Mouse (Mus musculus) hindbrain, embryonic 14.5 days (tissue): ENCODE data around the gene Ccpg1. TPM values are rescaled to one million over a fixed set of nuclear protein-coding genes. Genes with fewer than 3 reads are reported as not detected.

ENCODE experiments used
- ATAC-seq: fragments of 200-750 bp; cut with Nextera tagmentation; 2 replicates; pipeline ENCODE4 v1.8.0; 2017; ENCODE audit warnings: moderate number of reproducible peaks, mild to moderate bottlenecking, moderate TSS enrichment, moderate library complexity; ENCODE audit not compliant: low FRiP score
- DNase-seq: peaks from one replicate; pipeline ENCODE4 v3.0.0-alpha.2; 2015; ENCODE audit warnings: low spot score
- H3K27ac ChIP-seq: fragments of 300-500 bp; sonication (generic); 2 replicates; pipeline ENCODE4 v1.5.1; 2014; ENCODE audit warnings: mild to moderate bottlenecking, moderate library complexity
- H3K27me3 ChIP-seq: fragments of 300-500 bp; sonication (generic); 2 replicates; pipeline ENCODE4 v1.6.1; 2014; ENCODE audit warnings: mild to moderate bottlenecking, low read length, mixed read lengths; ENCODE audit not compliant: control insufficient read depth, insufficient read depth
- H3K36me3 ChIP-seq: fragments of 300-500 bp; sonication (generic); replicated peaks from 2 replicates; pipeline ENCODE4 v1.6.1; 2014; ENCODE audit not compliant: control insufficient read depth, insufficient read depth
- H3K4me1 ChIP-seq: fragments of 300-500 bp; sonication (generic); replicated peaks from 2 replicates; pipeline ENCODE4 v1.6.1; 2014; ENCODE audit warnings: antibody characterized with exemption, low read length, mixed read lengths; ENCODE audit not compliant: control insufficient read depth, insufficient read depth
- H3K4me2 ChIP-seq: fragments of 300-500 bp; sonication (generic); replicated peaks from 2 replicates; pipeline ENCODE4 v1.6.1; 2014; ENCODE audit warnings: mild to moderate bottlenecking, moderate library complexity
- H3K4me3 ChIP-seq: fragments of 300-500 bp; sonication (generic); replicated peaks from 2 replicates; pipeline ENCODE4 v1.5.1; 2014; ENCODE audit warnings: mild to moderate bottlenecking, low read length
- H3K9ac ChIP-seq: fragments of 300-500 bp; sonication (generic); 2 replicates; pipeline ENCODE4 v1.6.1; 2014
- H3K9me3 ChIP-seq: fragments of 300-500 bp; sonication (generic); 2 replicates; pipeline ENCODE4 v1.6.1; 2016; ENCODE audit warnings: low read length; ENCODE audit not compliant: control insufficient read depth
- WGBS: fragments of 180-500 bp; shearing (Covaris S2); extraction: QIAGEN DNeasy Blood & Tissue Kit; methylation state at CpG from one replicate; pipeline ENCODE4 v1.1.7; 2014; 5-methylcytosine and 5-hydroxymethylcytosine counted together
- polyA plus RNA-seq: library from polyadenylated mRNA; unstranded; fragments of >200 nt; fragmentation: Nextera tagmentation; extraction: Ambion mirVana; gene quantifications from 2 replicates; pipeline ENCODE4 v1.2.1, GENCODE M21; 2014

The Ccpg1 gene
- polyA plus RNA-seq, 1 experiment from 2014 or later, result 42.3 TPM

- 92% methylated on average over 1 of the region's 1 CpGs for WGBS
- Histone ChIP-seq H3K4me3 (no peak overlapping the region), H3K36me3 (peaks cover 54% of the 10 kb centered on the region), H3K27me3 (no peaks in the 10 kb centered on the region), H3K4me2 (no peak overlapping the region), H3K27ac (no peak overlapping the region), H3K9me3 (no peaks in the 10 kb centered on the region), H3K9ac (no peak overlapping the region), H3K4me1 (peaks cover 1% of the 10 kb centered on the region; the same call in 1 of the 2 replicates)
- DNase-seq (no peak), ATAC-seq (no peak)
Observed at GRCm38 (mm10) chr9:73033406-73033805, 48.2 kb downstream of the Ccpg1 start.

GRCm38 (mm10) chr9:73039222-73039945 lies 54.2 kb downstream of the Ccpg1 start:
- WGBS, result under 1% methylated on average over 49 of the region's 49 CpGs
- Histone ChIP-seq H3K9ac (peak overlapping the region; percentile 80), H3K27me3 (no peaks in the 10 kb centered on the region), H3K36me3 (peaks cover 15% of the 10 kb centered on the region; the same call in 1 of the 2 replicates), H3K4me1 (peaks cover 17% of the 10 kb centered on the region), H3K4me3 (peak overlapping the region; percentile 59), H3K4me2 (peak overlapping the region; percentile 93), H3K9me3 (no peaks in the 10 kb centered on the region), H3K27ac (peak overlapping the region; percentile 90)
- ATAC-seq, result peak; percentile 90
- DNase-seq, result peak; percentile 91

- DNase-seq, result no peak
- Histone ChIP-seq H3K9ac (peak within 1 kb of the TSS; percentile 80), H3K4me3 (peak within 1 kb of the TSS; percentile 59), H3K27me3 (no peaks in the 10 kb centered on the region), H3K9me3 (no peaks in the 10 kb centered on the region), H3K4me2 (peak within 1 kb of the TSS; percentile 93), H3K27ac (peak within 1 kb of the TSS; percentile 90), H3K36me3 (peaks cover 10% of the 10 kb centered on the region; the same call in 1 of the 2 replicates), H3K4me1 (peaks cover 20% of the 10 kb centered on the region)
- WGBS, result 35% methylated on average over 6 of the region's 6 CpGs
- ATAC-seq, result no peak
Observed at GRCm38 (mm10) chr9:73040080-73040479, 54.9 kb downstream of the Ccpg1 start, which contains the start of gene Pigb. Pigb (minus strand) TSS chr9:73040378.

- ATAC-seq, result peak; percentile 58
- Histone ChIP-seq H3K36me3 (no peaks in the 10 kb centered on the region), H3K9ac (peak within 1 kb of the TSS; percentile 64), H3K27ac (no peak within 1 kb of the TSS), H3K27me3 (0 out of 2 replicates have a peak, but pooled peaks cover 3% of the 10 kb centered on the region), H3K4me1 (peaks cover 17% of the 10 kb centered on the region), H3K4me2 (peak within 1 kb of the TSS; percentile 68), H3K4me3 (peak within 1 kb of the TSS; percentile 35), H3K9me3 (no peaks in the 10 kb centered on the region)
- DNase-seq, result peak; percentile 82
- 2% methylated on average over 41 of the region's 41 CpGs for WGBS
Observed at GRCm38 (mm10) chr9:73044146-73045079, 59.2 kb downstream of the Ccpg1 start, which contains the start of gene Rab27a. Rab27a (plus strand) TSS chr9:73044854.

GRCm38 (mm10) chr9:73045204-73045603 lies 60.0 kb downstream of the Ccpg1 start:
- ATAC-seq (no peak), DNase-seq (no peak)
- Histone ChIP-seq H3K27me3 (0 out of 2 replicates have a peak, but pooled peaks cover 3% of the 10 kb centered on the region), H3K9me3 (no peaks in the 10 kb centered on the region), H3K4me2 (peak overlapping the region; percentile 68), H3K27ac (no peak overlapping the region), H3K36me3 (no peaks in the 10 kb centered on the region), H3K4me1 (peaks cover 14% of the 10 kb centered on the region), H3K4me3 (peak overlapping the region; percentile 35), H3K9ac (peak overlapping the region; percentile 64)
- WGBS, result 13% methylated on average over 7 of the region's 7 CpGs

GRCm38 (mm10) chr9:73045711-73046110 lies 60.5 kb downstream of the Ccpg1 start:
- peak overlapping the region; percentile 64; the same call in 1 of the 2 replicates for H3K9ac ChIP-seq
- H3K9me3 ChIP-seq, result no peaks in the 10 kb centered on the region
- H3K4me3 ChIP-seq, result no peak overlapping the region
- WGBS, result 73% methylated on average over 10 of the region's 10 CpGs
- no peaks in the 10 kb centered on the region for H3K36me3 ChIP-seq
- DNase-seq (no peak), ATAC-seq (no peak)
- H3K4me1 ChIP-seq, result peaks cover 11% of the 10 kb centered on the region; the same call in 1 of the 2 replicates
- H3K27me3 ChIP-seq, result 0 out of 2 replicates have a peak, but pooled peaks cover 3% of the 10 kb centered on the region
- peak overlapping the region; percentile 68; the same call in 1 of the 2 replicates for H3K4me2 ChIP-seq
- H3K27ac ChIP-seq, result no peak overlapping the region

- H3K4me2 ChIP-seq, result no peak overlapping the region
- DNase-seq, result no peak
- no peak overlapping the region for H3K27ac ChIP-seq
- 0 out of 2 replicates have a peak, but pooled peaks cover 3% of the 10 kb centered on the region for H3K27me3 ChIP-seq
- peaks cover 14% of the 10 kb centered on the region; the same call in 1 of the 2 replicates for H3K4me1 ChIP-seq
- no peak overlapping the region for H3K4me3 ChIP-seq
- H3K9me3 ChIP-seq, result no peaks in the 10 kb centered on the region
- H3K36me3 ChIP-seq, result no peaks in the 10 kb centered on the region
- no peak for ATAC-seq
- no peak overlapping the region for H3K9ac ChIP-seq
- WGBS, result 95% methylated on average over 2 of the region's 2 CpGs
Observed at GRCm38 (mm10) chr9:73047906-73048305, 62.7 kb downstream of the Ccpg1 start.

GRCm38 (mm10) chr9:73048927-73049326 lies 63.7 kb downstream of the Ccpg1 start:
- H3K4me1 ChIP-seq, result peaks cover 14% of the 10 kb centered on the region; the same call in 1 of the 2 replicates
- no peaks in the 10 kb centered on the region for H3K36me3 ChIP-seq
- ATAC-seq (no peak), DNase-seq (no peak)
- no peak overlapping the region for H3K9ac ChIP-seq
- H3K27ac ChIP-seq, result no peak overlapping the region
- 0 out of 2 replicates have a peak, but pooled peaks cover 3% of the 10 kb centered on the region for H3K27me3 ChIP-seq
- no peak overlapping the region for H3K4me3 ChIP-seq
- WGBS, result 22% methylated on average over 4 of the region's 4 CpGs
- H3K4me2 ChIP-seq, result no peak overlapping the region
- no peaks in the 10 kb centered on the region for H3K9me3 ChIP-seq
